Mouse (Mus musculus) liver, embryonic 13.5 days (tissue): Measurements from ENCODE around the gene Gpx1. TPM values are rescaled to one million over a fixed set of nuclear protein-coding genes. Genes with fewer than 3 reads are reported as not detected.
A peak's percentile ranks its signal among the peaks of the same experiment; 100 is the strongest.

Source experiments
- ATAC-seq: fragments of 200-750 bp; cut with Nextera tagmentation; 2 replicates; pipeline ENCODE4 v1.8.0; 2017; ENCODE audit warnings: low read depth, mild to moderate bottlenecking, moderate number of reproducible peaks, moderate library complexity
- DNase-seq: peaks from one replicate; pipeline ENCODE4 v3.0.0; 2022
- H3K27ac ChIP-seq: fragments of 300-500 bp; sonication (generic); 2 replicates; pipeline ENCODE4 v1.5.1; 2015; ENCODE audit warnings: moderate library complexity, mild to moderate bottlenecking, inconsistent platforms
- H3K27me3 ChIP-seq: fragments of 300-500 bp; sonication (generic); 2 replicates; pipeline ENCODE4 v1.6.1; 2015; ENCODE audit warnings: mild to moderate bottlenecking, inconsistent platforms
- H3K36me3 ChIP-seq: fragments of 300-500 bp; sonication (generic); 2 replicates; pipeline ENCODE4 v1.6.1; 2015; ENCODE audit warnings: mild to moderate bottlenecking, inconsistent platforms
- H3K4me1 ChIP-seq: fragments of 300-500 bp; sonication (generic); replicated peaks from 2 replicates; pipeline ENCODE4 v1.6.1; 2015; ENCODE audit warnings: inconsistent platforms
- H3K4me2 ChIP-seq: fragments of 300-500 bp; sonication (generic); 2 replicates; pipeline ENCODE4 v1.6.1; 2015; ENCODE audit warnings: inconsistent platforms, mild to moderate bottlenecking, moderate library complexity
- H3K4me3 ChIP-seq: fragments of 300-500 bp; sonication (generic); replicated peaks from 2 replicates; pipeline ENCODE4 v1.5.1; 2015; ENCODE audit warnings: mild to moderate bottlenecking, inconsistent platforms
- H3K9ac ChIP-seq: fragments of 300-500 bp; sonication (generic); 2 replicates; pipeline ENCODE4 v1.6.1; 2015; ENCODE audit warnings: mild to moderate bottlenecking, inconsistent platforms
- H3K9me3 ChIP-seq: fragments of 300-500 bp; sonication (generic); replicated peaks from 2 replicates; pipeline ENCODE4 v1.6.1; 2016; ENCODE audit warnings: inconsistent platforms
- WGBS: fragments of 180-500 bp; shearing (Covaris S2); methylation state at CpG from one replicate; pipeline ENCODE4 v1.1.7; 2015; ENCODE audit not compliant: insufficient replicate concordance; 5-methylcytosine and 5-hydroxymethylcytosine counted together
- polyA plus RNA-seq: library from polyadenylated mRNA; unstranded; fragments of >200 nt; fragmentation: Nextera tagmentation; extraction: Ambion mirVana; gene quantifications from 2 replicates; pipeline ENCODE4 v1.2.1, GENCODE M21; 2015

The Gpx1 gene
- polyA plus RNA-seq, 1 experiment from 2014 or later: 6,829 TPM

- Histone ChIP-seq H3K27me3 (no peaks in the 10 kb centered on the region), H3K4me1 (peaks cover 69% of the 10 kb centered on the region), H3K4me3 (peak overlapping the region; percentile 92), H3K36me3 (peaks cover 43% of the 10 kb centered on the region), H3K4me2 (peak overlapping the region; percentile 76), H3K9ac (peak overlapping the region; percentile 99), H3K27ac (peak overlapping the region; percentile 100), H3K9me3 (no peaks in the 10 kb centered on the region)
- DNase-seq (peak; percentile 81), ATAC-seq (peak; percentile 66)
- WGBS: 7% methylated on average over 10 of the region's 10 CpGs
These were observed 1.8 kb downstream of the Gpx1 start for GRCm38 (mm10) chr9:108340258-108341138.

GRCm38 (mm10) chr9:108341139-108341475, 2.4 kb downstream of the Gpx1 start:
- H3K27ac ChIP-seq: peak overlapping the region; percentile 100
- 39% methylated on average over 5 of the region's 5 CpGs for WGBS
- H3K9me3 ChIP-seq: no peaks in the 10 kb centered on the region
- H3K9ac ChIP-seq: peak overlapping the region; percentile 80
- ATAC-seq: no peak
- peaks cover 73% of the 10 kb centered on the region for H3K4me1 ChIP-seq
- peak overlapping the region; percentile 76 for H3K4me2 ChIP-seq
- H3K36me3 ChIP-seq: peaks cover 37% of the 10 kb centered on the region
- DNase-seq: no peak
- no peaks in the 10 kb centered on the region for H3K27me3 ChIP-seq
- peak overlapping the region; percentile 92 for H3K4me3 ChIP-seq

- Histone ChIP-seq H3K9ac (peak overlapping the region; percentile 80), H3K4me1 (peaks cover 78% of the 10 kb centered on the region), H3K27me3 (no peaks in the 10 kb centered on the region), H3K4me2 (peak overlapping the region; percentile 76), H3K9me3 (no peaks in the 10 kb centered on the region), H3K4me3 (peak overlapping the region; percentile 92), H3K36me3 (peaks cover 34% of the 10 kb centered on the region), H3K27ac (peak overlapping the region; percentile 100)
- DNase-seq: no peak
- ATAC-seq: no peak
These were observed 3.1 kb downstream of the Gpx1 start for GRCm38 (mm10) chr9:108341801-108342200.

- Histone ChIP-seq H3K36me3 (peaks cover 34% of the 10 kb centered on the region), H3K27ac (peak overlapping the region; percentile 100), H3K27me3 (no peaks in the 10 kb centered on the region), H3K9me3 (no peaks in the 10 kb centered on the region), H3K4me1 (peaks cover 81% of the 10 kb centered on the region), H3K4me3 (peak overlapping the region; percentile 92), H3K9ac (peak overlapping the region; percentile 80), H3K4me2 (peak overlapping the region; percentile 76)
- 11% methylated on average over 5 of the region's 5 CpGs for WGBS
- DNase-seq (no peak), ATAC-seq (no peak)
These were observed 3.7 kb downstream of the Gpx1 start for GRCm38 (mm10) chr9:108342301-108342831.

- Histone ChIP-seq H3K9ac (peak overlapping the region; percentile 80), H3K4me3 (no peak overlapping the region), H3K27me3 (no peaks in the 10 kb centered on the region), H3K27ac (peak overlapping the region; percentile 100), H3K9me3 (no peaks in the 10 kb centered on the region), H3K36me3 (peaks cover 26% of the 10 kb centered on the region), H3K4me1 (peaks cover 73% of the 10 kb centered on the region), H3K4me2 (peak overlapping the region; percentile 76)
- WGBS: 42% methylated on average over 3 of the region's 3 CpGs
- DNase-seq (no peak), ATAC-seq (no peak)
These were observed 4.6 kb downstream of the Gpx1 start for GRCm38 (mm10) chr9:108343331-108343730.

GRCm38 (mm10) chr9:108343835-108344234, 5.1 kb downstream of the Gpx1 start:
- Histone ChIP-seq H3K9me3 (no peaks in the 10 kb centered on the region), H3K36me3 (peaks cover 24% of the 10 kb centered on the region), H3K9ac (peak overlapping the region; percentile 80), H3K4me2 (peak overlapping the region; percentile 76), H3K27me3 (no peaks in the 10 kb centered on the region), H3K27ac (peak overlapping the region; percentile 100), H3K4me3 (no peak overlapping the region), H3K4me1 (peaks cover 73% of the 10 kb centered on the region)
- DNase-seq (peak; percentile 48), ATAC-seq (no peak)
- WGBS: 42% methylated on average over 1 of the region's 1 CpGs

GRCm38 (mm10) chr9:108344471-108344870, 5.8 kb downstream of the Gpx1 start:
- Histone ChIP-seq H3K9me3 (no peaks in the 10 kb centered on the region), H3K9ac (peak overlapping the region; percentile 80), H3K27ac (peak overlapping the region; percentile 100), H3K4me2 (peak overlapping the region; percentile 76; the same call in 1 of the 2 replicates), H3K36me3 (peaks cover 21% of the 10 kb centered on the region), H3K27me3 (no peaks in the 10 kb centered on the region), H3K4me3 (no peak overlapping the region), H3K4me1 (peaks cover 79% of the 10 kb centered on the region)
- WGBS: 69% methylated on average over 4 of the region's 4 CpGs
- no peak for DNase-seq
- ATAC-seq: no peak

GRCm38 (mm10) chr9:108347024-108347423, 8.3 kb downstream of the Gpx1 start:
- no peak for DNase-seq
- 4% methylated on average over 11 of the region's 11 CpGs for WGBS

GRCm38 (mm10) chr9:108347540-108348289, 9.0 kb downstream of the Gpx1 start, which contains the start of gene Usp4:
TSS of gene Usp4 (plus strand) at chr9:108347853.
- H3K4me2 ChIP-seq: peak within 1 kb of the TSS; percentile 85
- H3K9me3 ChIP-seq: no peaks in the 10 kb centered on the region
- H3K27me3 ChIP-seq: no peaks in the 10 kb centered on the region
- peaks cover 29% of the 10 kb centered on the region for H3K36me3 ChIP-seq
- H3K4me3 ChIP-seq: peak within 1 kb of the TSS; percentile 90
- H3K27ac ChIP-seq: peak within 1 kb of the TSS; percentile 99
- ATAC-seq (peak; percentile 88), DNase-seq (peak; percentile 80)
- H3K4me1 ChIP-seq: peaks cover 66% of the 10 kb centered on the region
- H3K9ac ChIP-seq: peak within 1 kb of the TSS; percentile 91
- WGBS: under 1% methylated on average over 75 of the region's 75 CpGs

More at GRCm38 (mm10) chr9:108347024-108347423, 8.3 kb downstream of the Gpx1 start:
- H3K4me1 ChIP-seq: peaks cover 73% of the 10 kb centered on the region
- H3K9me3 ChIP-seq: no peaks in the 10 kb centered on the region
- peak overlapping the region; percentile 99 for H3K27ac ChIP-seq
- H3K36me3 ChIP-seq: peaks cover 22% of the 10 kb centered on the region
- peak overlapping the region; percentile 90 for H3K4me3 ChIP-seq
- peak overlapping the region; percentile 85 for H3K4me2 ChIP-seq
- no peaks in the 10 kb centered on the region for H3K27me3 ChIP-seq
- no peak for ATAC-seq
- H3K9ac ChIP-seq: peak overlapping the region; percentile 91

- Histone ChIP-seq H3K4me3 (peak overlapping the region; percentile 90), H3K9ac (peak overlapping the region; percentile 91), H3K4me1 (peaks cover 60% of the 10 kb centered on the region), H3K27ac (peak overlapping the region; percentile 99), H3K4me2 (peak overlapping the region; percentile 85), H3K9me3 (no peaks in the 10 kb centered on the region), H3K27me3 (no peaks in the 10 kb centered on the region), H3K36me3 (peaks cover 35% of the 10 kb centered on the region)
- ATAC-seq: no peak
- no peak for DNase-seq
- 2% methylated on average over 14 of the region's 14 CpGs for WGBS
These were observed 9.6 kb downstream of the Gpx1 start for GRCm38 (mm10) chr9:108348290-108348680.

GRCm38 (mm10) chr9:108349727-108350126, 11.0 kb downstream of the Gpx1 start:
- peak overlapping the region; percentile 91 for H3K9ac ChIP-seq
- peaks cover 46% of the 10 kb centered on the region for H3K4me1 ChIP-seq
- H3K27ac ChIP-seq: peak overlapping the region; percentile 99
- ATAC-seq (0 out of 2 replicates have a peak, but pooled peaks have one; percentile 18), DNase-seq (peak; percentile 26)
- H3K4me3 ChIP-seq: peak overlapping the region; percentile 90
- H3K9me3 ChIP-seq: no peaks in the 10 kb centered on the region
- peak overlapping the region; percentile 85 for H3K4me2 ChIP-seq
- H3K27me3 ChIP-seq: no peaks in the 10 kb centered on the region
- WGBS: 39% methylated on average over 4 of the region's 4 CpGs
- H3K36me3 ChIP-seq: peaks cover 49% of the 10 kb centered on the region
